Mouse (Mus musculus): Measurements from ENCODE around the gene Gm9918. TPM values are rescaled to one million over a fixed set of nuclear protein-coding genes. Genes with fewer than 3 reads are reported as not detected.
A peak's percentile ranks its signal among the peaks of the same experiment; 100 is the strongest.

The Gm9918 gene
- total RNA-seq, 2 experiments from 2014 or later = not detected

DNA sequence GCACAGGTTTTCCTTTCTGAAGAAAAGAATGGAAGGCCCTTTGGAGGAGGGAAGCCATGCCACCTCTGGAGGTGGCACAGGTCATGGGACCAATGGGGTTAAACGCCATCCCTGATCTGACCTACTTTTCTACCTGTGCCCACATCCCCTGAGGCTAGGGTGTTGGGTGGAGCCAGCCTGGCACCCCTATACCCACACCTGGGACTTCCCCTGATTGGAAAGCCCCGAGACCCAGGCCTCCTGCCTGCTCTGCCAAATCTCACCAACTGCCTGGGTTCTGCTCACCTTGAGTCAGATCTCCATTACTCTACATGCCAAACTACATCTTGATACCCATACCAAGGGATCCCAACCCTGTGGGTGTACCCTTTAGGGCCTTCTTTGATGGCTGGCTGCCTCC, 7.3 kb upstream of the Gm9918 start:
- intact Hi-C loops (cut with DNase I) = no loop called here
- no peak for DNase-seq

- intact Hi-C loops (cut with DNase I) = no loop called here
- no peak for DNase-seq
These were observed 4.8 kb upstream of the Gm9918 start for GRCm38 (mm10) chr15:102265548-102265947.

- intact Hi-C loops (cut with DNase I) = no loop called here
- no peak for DNase-seq
These were observed 1.1 kb downstream of the Gm9918 start for GRCm38 (mm10) chr15:102271441-102271840.

GRCm38 (mm10) chr15:102273982-102274716, 3.8 kb downstream of the Gm9918 start:
- DNase-seq = no peak
- intact Hi-C loops (cut with DNase I) = no loop called here

GRCm38 (mm10) chr15:102278726-102279091, 8.3 kb downstream of the Gm9918 start:
- DNase-seq = no peak
- intact Hi-C loops (cut with DNase I) = loop anchor here (2.0 kb wide), 1 partner anchor 30 kb away; no protein-coding TSS in a partner anchor

- intact Hi-C loops (cut with DNase I) = loop anchor here (2.0 kb wide), 1 partner anchor 30 kb away; no protein-coding TSS in a partner anchor
- DNase-seq = peak; percentile 85 to 86
These were observed 8.9 kb downstream of the Gm9918 start, which contains the start of gene Mfsd5 for GRCm38 (mm10) chr15:102279092-102279782. TSS of gene Mfsd5 (plus strand) at chr15:102279454.

GRCm38 (mm10) chr15:102279783-102280520, 9.6 kb downstream of the Gm9918 start:
- DNase-seq = no peak

GRCm38 (mm10) chr15:102280623-102281022, 10.3 kb downstream of the Gm9918 start:
- intact Hi-C loops (cut with DNase I) = no loop called here

More at GRCm38 (mm10) chr15:102279783-102280520, 9.6 kb downstream of the Gm9918 start:
- intact Hi-C loops (cut with DNase I) = loop anchor here (2.0 kb wide), 1 partner anchor 31 kb away; no protein-coding TSS in a partner anchor

GRCm38 (mm10) chr15:102282463-102283292, 12.3 kb downstream of the Gm9918 start:
- intact Hi-C loops (cut with DNase I) = no loop called here
- no peak for DNase-seq

More at GRCm38 (mm10) chr15:102280623-102281022, 10.3 kb downstream of the Gm9918 start:
- no peak for DNase-seq

- intact Hi-C loops (cut with DNase I) = loop anchor here (2.0 kb wide), 1 partner anchor 35 kb away; no protein-coding TSS in a partner anchor
These were observed 13.3 kb downstream of the Gm9918 start for GRCm38 (mm10) chr15:102283648-102284047.

GRCm38 (mm10) chr15:102287395-102287794, 17.0 kb downstream of the Gm9918 start:
- intact Hi-C loops (cut with DNase I) = no loop called here
- DNase-seq = no peak

More at GRCm38 (mm10) chr15:102283648-102284047, 13.3 kb downstream of the Gm9918 start:
- DNase-seq = no peak

DNA sequence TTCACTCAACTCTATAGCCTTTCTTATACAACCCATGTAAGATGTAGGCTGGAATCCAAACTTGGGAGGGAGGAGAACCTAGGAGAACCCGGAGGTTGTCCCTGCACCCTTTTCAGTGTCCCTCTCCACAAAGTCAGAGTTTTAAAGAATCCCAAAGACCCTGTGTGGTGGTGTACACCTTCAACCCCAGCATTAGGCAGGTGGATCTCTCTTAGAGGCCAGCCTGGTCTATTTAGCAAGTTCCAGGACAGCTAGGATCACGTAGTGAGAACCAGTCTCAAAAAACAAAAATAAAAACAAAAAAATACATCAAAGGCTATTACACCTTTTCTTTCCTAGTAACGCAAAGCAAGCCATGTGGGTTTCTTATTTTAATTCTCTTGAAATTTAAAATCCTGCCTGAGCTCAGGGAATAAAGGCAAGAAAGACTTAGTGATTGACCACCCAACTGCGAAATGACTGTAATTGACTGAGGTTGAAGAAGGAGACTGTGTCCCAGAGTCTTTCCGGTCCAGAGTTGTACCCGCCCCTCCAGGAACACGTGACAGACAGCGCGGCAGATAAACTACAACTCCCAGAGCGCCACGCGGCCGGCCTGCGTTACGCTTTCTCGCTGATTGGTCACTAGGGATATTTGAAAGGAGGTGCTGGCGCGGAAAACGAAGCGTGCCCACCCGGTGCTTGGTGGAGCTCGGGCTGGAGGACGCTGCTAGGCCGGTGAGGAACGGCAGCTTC, 25.4 kb downstream of the Gm9918 start, which contains the start of gene Espl1:
Gene Espl1 (plus strand): TSS at position 634 of the 735 bp plus-strand sequence.
- peak; percentile 87 to 92 for DNase-seq
- intact Hi-C loops (cut with DNase I) = no loop called here

- intact Hi-C loops (cut with DNase I) = no loop called here
- DNase-seq = no peak
These were observed 26.1 kb downstream of the Gm9918 start for GRCm38 (mm10) chr15:102296368-102297006.

DNA sequence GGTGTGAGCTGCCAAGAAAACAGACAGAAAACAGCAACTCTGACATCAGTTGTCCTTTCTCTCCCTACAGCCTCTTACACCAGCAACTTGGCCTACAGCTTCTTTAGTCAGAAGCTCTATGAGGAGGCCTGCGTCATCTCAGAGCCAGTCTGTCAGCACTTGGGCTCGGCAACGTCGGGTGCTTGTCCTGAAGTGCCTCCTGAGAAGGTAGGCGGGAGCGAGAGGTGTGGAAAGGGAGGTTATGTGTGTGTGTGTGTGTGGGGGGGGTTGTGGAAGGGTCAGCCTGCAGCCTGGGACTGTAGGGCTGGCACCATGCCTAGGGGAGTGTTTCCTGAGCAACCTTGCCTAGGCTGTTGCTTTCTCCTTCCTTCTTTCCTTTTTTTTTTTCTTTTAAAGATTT, 32.2 kb downstream of the Gm9918 start:
- intact Hi-C loops (cut with DNase I) = no loop called here
- DNase-seq = no peak

GRCm38 (mm10) chr15:102308717-102309116, 38.4 kb downstream of the Gm9918 start:
- intact Hi-C loops (cut with DNase I) = no loop called here
- DNase-seq = no peak

DNA sequence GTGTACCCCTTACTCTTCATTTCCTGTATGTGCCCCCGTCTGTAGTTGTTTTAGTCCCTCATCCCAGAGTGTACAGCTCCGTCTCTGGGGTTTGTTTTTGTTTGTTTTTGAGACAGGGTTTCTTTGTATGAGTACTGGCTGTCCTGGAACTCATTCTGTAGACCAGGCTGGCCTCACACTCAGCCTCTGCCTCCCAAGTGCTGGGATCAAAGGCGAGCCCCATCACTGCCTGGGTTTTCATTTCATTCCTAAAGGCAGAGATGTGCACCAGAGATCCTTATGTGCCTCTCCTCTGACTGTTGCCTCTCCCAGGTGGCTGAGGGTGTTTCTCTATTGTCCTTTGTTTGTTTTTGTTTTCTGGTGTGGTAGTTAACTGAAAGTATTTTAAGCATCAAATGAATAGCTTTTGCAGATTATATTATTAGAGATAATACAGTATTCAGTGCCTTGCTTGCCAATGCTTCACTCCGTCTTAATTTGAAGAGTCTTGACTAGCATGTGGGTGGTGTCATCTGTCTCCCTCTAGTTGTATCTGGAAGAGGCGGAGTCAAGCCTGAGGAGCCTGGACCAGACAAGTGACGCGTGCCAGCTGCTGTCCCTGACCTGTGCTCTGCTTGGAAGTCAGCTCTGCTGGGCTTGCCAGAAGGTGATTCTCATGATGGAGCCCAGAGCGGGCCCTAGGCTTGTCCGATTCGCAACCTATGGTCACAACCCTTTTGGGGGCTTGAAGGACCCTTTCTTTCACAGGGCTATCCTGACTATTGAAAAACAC, 39.9 kb downstream of the Gm9918 start:
- peak in 1 of 2 experiments; percentile 16 for DNase-seq
- intact Hi-C loops (cut with DNase I) = no loop called here

DNA sequence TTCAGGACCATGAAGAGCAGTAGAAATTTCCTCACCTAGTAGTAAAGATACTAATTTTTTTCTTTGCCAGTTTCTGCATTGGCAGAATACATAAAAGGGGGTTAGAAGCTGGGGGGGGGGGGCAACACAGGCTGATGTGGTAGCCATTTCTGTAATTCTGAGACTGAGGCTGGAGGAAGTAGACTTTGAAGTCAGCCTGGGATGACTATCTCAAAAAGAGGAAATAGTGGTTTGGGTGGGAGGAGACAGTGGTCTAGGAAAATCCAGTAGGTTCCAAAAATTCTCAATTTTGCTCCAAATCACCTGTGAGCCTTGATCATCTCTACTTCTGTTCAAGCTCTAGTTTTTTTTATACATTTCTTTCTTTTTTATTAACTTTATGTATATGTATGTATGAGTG, 41.1 kb downstream of the Gm9918 start:
- intact Hi-C loops (cut with DNase I) = no loop called here
- no peak for DNase-seq

GRCm38 (mm10) chr15:102315292-102315691, 44.9 kb downstream of the Gm9918 start:
- intact Hi-C loops (cut with DNase I) = no loop called here
- peak in 1 of 2 experiments; percentile 33 for DNase-seq
